Mouse (Mus musculus): ENCODE results near the gene Hbs1l.

GRCm38 (mm10) chr10:21389075-21389474 lies 93.3 kb downstream of the Hbs1l start:
- TF ChIP-seq POLR2A (IDR thresholded peaks at IDR 0.05; ENCODE audit: borderline replicate concordance, control insufficient read depth, low read depth, low read length) = no peak
- TF ChIP-seq CTCF (IDR thresholded peaks at IDR 0.05; ENCODE audit: control insufficient read depth, insufficient read depth, low read length) = no peak

Data from bone marrow, adult 2 months (tissue).